Comparison of ENCODE assay signal across 8 mouse cellular contexts in the genomic region with DNA sequence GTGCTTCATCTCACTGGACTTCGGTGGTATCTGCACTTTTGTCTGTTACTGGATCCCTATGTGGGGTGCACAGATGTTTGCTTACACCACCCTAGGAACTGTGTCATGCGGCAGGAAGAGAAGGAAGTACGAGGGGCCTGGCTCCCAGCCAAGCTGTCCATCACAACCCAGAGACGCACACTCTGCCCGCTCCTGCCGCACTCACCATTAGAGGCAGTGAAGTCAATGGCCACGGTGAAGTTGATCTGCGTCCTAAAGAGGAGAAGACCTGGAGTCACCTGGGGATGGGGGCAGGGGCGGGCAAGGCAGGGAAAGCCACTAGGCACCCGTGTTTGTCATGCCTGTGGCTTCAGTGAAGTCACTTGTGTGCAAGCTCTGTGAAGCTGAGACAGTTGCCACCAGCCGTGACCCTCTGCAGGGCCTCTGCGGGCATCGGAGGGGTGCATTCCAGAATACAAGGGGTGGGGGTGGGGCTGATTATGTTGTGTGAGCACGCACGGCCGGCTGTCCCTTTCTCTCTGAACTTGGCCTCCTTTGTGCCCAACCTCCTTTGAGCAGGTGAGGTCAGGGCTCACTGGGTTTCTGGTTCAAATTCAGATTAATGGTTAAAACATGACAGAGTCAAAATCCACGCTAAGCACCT. TPM values are rescaled to one million over a fixed set of nuclear protein-coding genes. Genes with fewer than 3 reads are reported as not detected.
A peak's percentile ranks its signal among the peaks of the same experiment; 100 is the strongest.
DNase-seq lines count a peak whose midpoint lies in the region; ATAC-seq lines count a peak whose summit lies in the region.

No protein-coding gene starts in this region.

- H3K4me3 ChIP-seq in embryonic facial prominence, embryonic 13.5 days: no peak overlapping the region
- H3K4me3 ChIP-seq in intestine, embryonic 16.5 days (ENCODE audit: low read length): no peak overlapping the region
- no peak overlapping the region for H3K4me3 ChIP-seq in lung, embryonic 16.5 days (ENCODE audit: low read length)
- no peak overlapping the region for H3K4me3 ChIP-seq in stomach, embryonic 15.5 days (replicated peaks)

- H3K9me3 ChIP-seq in embryonic facial prominence, embryonic 13.5 days: 0 out of 2 replicates have a peak, but pooled peaks cover 5% of the 10 kb centered on the region
- peaks cover 10% of the 10 kb centered on the region for H3K9me3 ChIP-seq in intestine, embryonic 16.5 days (ENCODE audit: control insufficient read depth, low read length)
- no peaks in the 10 kb centered on the region; the same call in 1 of the 2 replicates for H3K9me3 ChIP-seq in lung, embryonic 16.5 days (ENCODE audit: control insufficient read depth, low read length)
- H3K9me3 ChIP-seq in stomach, embryonic 15.5 days: no peaks in the 10 kb centered on the region

- H3K27ac ChIP-seq in embryonic facial prominence, embryonic 13.5 days: no peak overlapping the region
- H3K27ac ChIP-seq in intestine, embryonic 16.5 days (ENCODE audit: low read length): no peak overlapping the region
- no peak overlapping the region for H3K27ac ChIP-seq in lung, embryonic 16.5 days (ENCODE audit: low read length)
- H3K27ac ChIP-seq in stomach, embryonic 15.5 days: 0 out of 2 replicates have a peak overlapping the region, but pooled peaks have one; percentile 72

- ATAC-seq in embryonic facial prominence, embryonic 13.5 days (ENCODE audit: insufficient number of reproducible peaks, insufficient read depth, low FRiP score, low TSS enrichment, low read depth): no peak
- peak; percentile 43 for ATAC-seq in intestine, embryonic 16.5 days
- ATAC-seq in lung, embryonic 16.5 days (ENCODE audit: low read depth): peak; percentile 32; the same call in 1 of the 2 replicates
- peak; percentile 36; the same call in 1 of the 2 replicates for ATAC-seq in stomach, embryonic 15.5 days (ENCODE audit: insufficient read depth, low FRiP score, low read depth)

- H3K4me1 ChIP-seq in embryonic facial prominence, embryonic 13.5 days: peaks cover 33% of the 10 kb centered on the region
- H3K4me1 ChIP-seq in intestine, embryonic 16.5 days (ENCODE audit: control insufficient read depth, insufficient read depth, low read length): peaks cover 22% of the 10 kb centered on the region
- peaks cover 19% of the 10 kb centered on the region for H3K4me1 ChIP-seq in lung, embryonic 16.5 days (replicated peaks; ENCODE audit: control insufficient read depth, insufficient read depth, low read length)
- H3K4me1 ChIP-seq in stomach, embryonic 15.5 days: peaks cover 22% of the 10 kb centered on the region

- H3K36me3 ChIP-seq in embryonic facial prominence, embryonic 13.5 days: peaks cover 4% of the 10 kb centered on the region; the same call in 1 of the 2 replicates
- no peaks in the 10 kb centered on the region for H3K36me3 ChIP-seq in intestine, embryonic 16.5 days (ENCODE audit: control insufficient read depth, insufficient read depth, low read length)
- H3K36me3 ChIP-seq in lung, embryonic 16.5 days (ENCODE audit: control insufficient read depth, insufficient read depth, low read length): no peaks in the 10 kb centered on the region
- H3K36me3 ChIP-seq in stomach, embryonic 15.5 days: no peaks in the 10 kb centered on the region

- H3K27me3 ChIP-seq in embryonic facial prominence, embryonic 13.5 days: peaks cover 5% of the 10 kb centered on the region; the same call in 1 of the 2 replicates
- no peaks in the 10 kb centered on the region for H3K27me3 ChIP-seq in intestine, embryonic 16.5 days (replicated peaks; ENCODE audit: control insufficient read depth, insufficient read depth, low read length)
- H3K27me3 ChIP-seq in lung, embryonic 16.5 days (ENCODE audit: control insufficient read depth, insufficient read depth, low read depth, low read length): no peaks in the 10 kb centered on the region
- no peaks in the 10 kb centered on the region for H3K27me3 ChIP-seq in stomach, embryonic 15.5 days (replicated peaks)

- peak overlapping the region; percentile 20; the same call in 1 of the 2 replicates for H3K4me2 ChIP-seq in embryonic facial prominence, embryonic 13.5 days
- H3K4me2 ChIP-seq in intestine, embryonic 16.5 days (ENCODE audit: low read depth, low read length): no peak overlapping the region
- H3K4me2 ChIP-seq in lung, embryonic 16.5 days (ENCODE audit: low read depth, low read length): no peak overlapping the region
- peak overlapping the region; percentile 6; the same call in 1 of the 2 replicates for H3K4me2 ChIP-seq in stomach, embryonic 15.5 days

- H3K9ac ChIP-seq in embryonic facial prominence, embryonic 13.5 days: 0 out of 2 replicates have a peak overlapping the region, but pooled peaks have one; percentile 32
- H3K9ac ChIP-seq in intestine, embryonic 16.5 days (ENCODE audit: low read depth, low read length): no peak overlapping the region
- no peak overlapping the region for H3K9ac ChIP-seq in lung, embryonic 16.5 days (ENCODE audit: low read length)
- no peak overlapping the region for H3K9ac ChIP-seq in stomach, embryonic 15.5 days

- WGBS in embryonic facial prominence, embryonic 13.5 days: 9% methylated on average over 17 of the region's 17 CpGs
- 21% methylated on average over 17 of the region's 17 CpGs for WGBS in intestine, embryonic 16.5 days
- 12% methylated on average over 17 of the region's 17 CpGs for WGBS in lung, embryonic 16.5 days
- WGBS in stomach, embryonic 15.5 days: 15% methylated on average over 17 of the region's 17 CpGs

- peak; percentile 59 to 67 for DNase-seq in right cerebral cortex, postnatal 10 days (ENCODE audit: low spot score in 2 of 2)
- no peak for DNase-seq in right cerebral cortex, adult 18-20 months
- DNase-seq in testis, postnatal 10 days (ENCODE audit: low spot score): no peak
- no peak for DNase-seq in frontal cortex, postnatal 25 days (ENCODE audit: low spot score in 2 of 2)

RNA-seq across cellular contexts. Expression of a gene that starts 50.6 kb away (rescaled TPM):
- 0.55 and 0.56 TPM in 2 replicates for polyA plus RNA-seq in embryonic facial prominence, embryonic 13.5 days (2015; fragmentation: Nextera tagmentation; extraction: Ambion mirVana)
- polyA plus RNA-seq in intestine, embryonic 16.5 days (2015; fragmentation: Nextera tagmentation; extraction: Ambion mirVana): 0.34 and 0.70 TPM in 2 replicates
- polyA plus RNA-seq in lung, embryonic 16.5 days (2015; fragmentation: Nextera tagmentation; extraction: Ambion mirVana): 1.1 TPM in 2 replicates
- 1.5 and 2.3 TPM in 2 replicates for polyA plus RNA-seq in stomach, embryonic 15.5 days (2015; fragmentation: Nextera tagmentation; extraction: Ambion mirVana)

Comparison
In these comparisons a context has a peak if more than half of its experiments do, and no peak if none do; other contexts are left out.
1. DNase-seq: peak in right cerebral cortex, postnatal 10 days (2 of 2); none in right cerebral cortex, adult 18-20 months (single experiment), testis, postnatal 10 days (single experiment) and frontal cortex, postnatal 25 days (0 of 2).
2. H3K4me2 ChIP-seq: peak in embryonic facial prominence, embryonic 13.5 days (single experiment) and stomach, embryonic 15.5 days (single experiment); none in intestine, embryonic 16.5 days (single experiment) and lung, embryonic 16.5 days (single experiment).